Mouse (Mus musculus) stomach, embryonic 16.5 days (tissue): ENCODE measurements at regions not wholly inside any gene's neighbourhood (a gene's known extent, or its start where the extent isn't known, plus 50 kb on each side); places are given as distances from the start of the nearest gene placed in this dataset.

Experiments
- ATAC-seq: fragments of 200-750 bp; cut with Nextera tagmentation; 2 replicates; pipeline ENCODE4 v1.8.0; 2017; ENCODE audit warnings: moderate number of reproducible peaks, moderate TSS enrichment; ENCODE audit not compliant: insufficient read depth, low FRiP score
- H3K27ac ChIP-seq: fragments of 300-500 bp; sonication (generic); 2 replicates; pipeline ENCODE4 v1.5.1; 2014; ENCODE audit warnings: low read length
- H3K27me3 ChIP-seq: fragments of 300-500 bp; sonication (generic); 2 replicates; pipeline ENCODE4 v1.6.1; 2014; ENCODE audit warnings: low read length, control low read depth, mixed read lengths; ENCODE audit not compliant: control insufficient read depth, insufficient read depth
- H3K36me3 ChIP-seq: fragments of 300-500 bp; sonication (generic); 2 replicates; pipeline ENCODE4 v1.6.1; 2014; ENCODE audit warnings: low read length; ENCODE audit not compliant: control insufficient read depth, insufficient read depth
- H3K4me1 ChIP-seq: fragments of 300-500 bp; sonication (generic); 2 replicates; pipeline ENCODE4 v1.6.1; 2014; ENCODE audit warnings: low read length, control low read depth, mixed read lengths; ENCODE audit not compliant: control insufficient read depth, insufficient read depth
- H3K4me2 ChIP-seq: fragments of 300-500 bp; sonication (generic); 2 replicates; pipeline ENCODE4 v1.6.1; 2014; ENCODE audit warnings: low read depth, low read length, mixed read lengths
- H3K4me3 ChIP-seq: fragments of 300-500 bp; sonication (generic); replicated peaks from 2 replicates; pipeline ENCODE4 v1.5.1; 2014; ENCODE audit warnings: mild to moderate bottlenecking, low read length
- H3K9ac ChIP-seq: fragments of 300-500 bp; sonication (generic); 2 replicates; pipeline ENCODE4 v1.6.1; 2014; ENCODE audit warnings: low read length
- H3K9me3 ChIP-seq: fragments of 300-500 bp; sonication (generic); replicated peaks from 2 replicates; pipeline ENCODE4 v1.6.1; 2016; ENCODE audit warnings: low read length, control low read depth; ENCODE audit not compliant: control insufficient read depth
- WGBS: fragments of 180-500 bp; shearing (Covaris S2); extraction: QIAGEN DNeasy Blood & Tissue Kit; methylation state at CpG from one replicate; pipeline ENCODE4 v1.1.7; 2014; 5-methylcytosine and 5-hydroxymethylcytosine counted together

DNA sequence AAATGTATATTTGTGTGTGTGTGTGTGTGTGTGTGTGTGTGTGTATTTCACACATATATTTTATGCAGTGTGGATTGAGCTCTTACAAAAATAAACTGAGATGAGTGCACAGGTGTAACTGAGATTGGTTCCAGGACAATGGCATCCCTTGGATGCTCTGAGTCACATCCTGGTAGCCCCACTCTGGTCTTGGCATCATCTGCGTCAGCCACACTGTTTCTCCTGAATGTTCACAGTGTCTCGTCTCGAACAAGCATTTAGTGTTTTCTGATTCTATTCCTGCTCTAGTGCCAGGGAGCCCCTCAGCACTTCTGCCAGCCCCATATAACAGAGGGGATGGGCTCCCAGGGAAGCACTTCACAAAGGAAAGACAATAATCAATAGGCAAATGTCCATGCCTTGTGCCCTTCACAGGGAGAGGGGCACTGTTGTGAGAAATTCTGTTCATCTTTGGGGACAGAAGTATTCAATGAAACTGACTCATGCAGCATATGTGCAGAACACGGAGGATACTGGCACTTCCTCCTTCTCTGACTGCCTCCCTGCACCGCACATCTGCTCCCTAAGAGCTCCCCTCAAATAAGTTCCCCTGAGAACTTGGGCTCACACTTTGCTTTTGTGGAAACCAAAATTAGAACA, 536.2 kb downstream of the Pdcd6ip start:
- 84% methylated on average over 5 of the region's 5 CpGs for WGBS
- ATAC-seq = no peak
- Histone ChIP-seq H3K4me1 (no peaks in the 10 kb centered on the region), H3K9ac (no peak overlapping the region), H3K27ac (no peak overlapping the region), H3K36me3 (no peaks in the 10 kb centered on the region), H3K27me3 (no peaks in the 10 kb centered on the region), H3K9me3 (no peaks in the 10 kb centered on the region), H3K4me2 (no peak overlapping the region), H3K4me3 (no peak overlapping the region)

DNA sequence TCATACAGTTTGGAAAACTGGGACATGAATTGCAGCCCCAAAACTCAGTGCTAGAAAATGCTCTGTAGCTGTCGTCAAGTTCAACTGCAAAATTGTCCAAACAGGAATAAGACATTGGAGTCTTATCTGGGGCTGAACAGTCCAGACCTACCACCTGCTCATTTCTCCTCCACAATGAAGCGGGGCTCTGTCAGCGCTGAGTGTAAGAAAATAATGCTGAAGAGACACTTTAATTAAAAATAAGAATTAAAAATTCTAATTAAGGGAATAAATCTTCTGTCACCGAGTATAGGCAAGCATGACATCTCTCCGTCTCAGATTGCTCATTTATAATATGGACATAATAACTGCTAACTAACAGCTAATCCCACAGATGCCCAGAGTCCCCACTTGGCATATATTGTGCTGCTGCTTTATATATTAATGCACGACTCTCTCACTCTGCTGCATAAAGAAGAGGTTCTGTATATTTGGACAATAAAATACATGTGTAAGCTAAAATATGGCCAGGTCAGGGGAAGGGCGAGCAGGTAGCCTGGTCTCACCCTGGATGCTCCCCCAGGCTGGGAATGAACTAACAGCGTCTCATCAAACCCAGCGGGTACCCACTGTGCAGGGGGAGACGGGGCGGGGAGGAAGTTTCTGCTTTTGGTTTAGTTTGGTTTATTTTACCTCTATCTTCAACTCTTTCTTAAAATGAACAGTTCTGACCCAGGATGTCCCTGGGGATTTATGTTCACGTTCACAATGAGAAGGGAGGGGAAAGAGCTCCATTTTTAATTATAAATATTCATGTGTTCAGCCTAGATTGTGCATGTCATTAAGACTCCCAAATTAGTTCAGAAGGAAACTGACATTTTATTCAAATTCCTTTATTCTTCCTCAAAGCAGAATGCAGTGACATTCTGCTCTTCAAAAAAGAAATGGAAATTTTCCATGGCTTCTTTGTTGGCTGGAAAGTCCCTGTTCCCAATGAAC, 544.9 kb downstream of the Pdcd6ip start:
- no peak overlapping the region for H3K4me3 ChIP-seq
- H3K9me3 ChIP-seq = no peaks in the 10 kb centered on the region
- no peak overlapping the region for H3K9ac ChIP-seq
- no peak overlapping the region for H3K27ac ChIP-seq
- ATAC-seq = no peak
- no peak overlapping the region for H3K4me2 ChIP-seq
- H3K4me1 ChIP-seq = no peaks in the 10 kb centered on the region
- 76% methylated on average over 12 of the region's 12 CpGs for WGBS
- no peaks in the 10 kb centered on the region for H3K36me3 ChIP-seq
- no peaks in the 10 kb centered on the region for H3K27me3 ChIP-seq

DNA sequence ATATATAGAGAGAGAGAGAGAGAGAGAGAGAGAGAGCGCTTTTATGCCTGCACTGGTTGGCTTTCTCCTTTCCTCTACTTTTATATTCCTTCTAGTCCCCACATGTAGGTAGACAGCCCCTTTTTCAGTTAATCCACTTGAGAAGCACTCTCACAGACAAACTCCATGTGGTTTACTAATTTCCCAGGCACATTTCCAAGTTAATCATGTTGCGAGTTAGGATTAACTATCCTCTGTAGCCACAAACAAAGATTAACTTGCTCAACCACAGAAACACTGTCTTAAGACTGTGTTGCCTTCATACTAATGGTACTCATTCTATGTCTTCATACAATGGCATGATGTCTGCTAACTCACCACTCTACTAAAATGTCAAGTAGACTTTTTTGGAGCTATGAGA, 548.0 kb downstream of the Pdcd6ip start:
- H3K4me3 ChIP-seq = no peak overlapping the region
- no peaks in the 10 kb centered on the region for H3K36me3 ChIP-seq
- no peak overlapping the region for H3K9ac ChIP-seq
- H3K9me3 ChIP-seq = no peaks in the 10 kb centered on the region
- 92% methylated on average over 2 of the region's 2 CpGs for WGBS
- ATAC-seq = no peak
- H3K27ac ChIP-seq = no peak overlapping the region
- no peak overlapping the region for H3K4me2 ChIP-seq
- H3K4me1 ChIP-seq = no peaks in the 10 kb centered on the region
- H3K27me3 ChIP-seq = no peaks in the 10 kb centered on the region

DNA sequence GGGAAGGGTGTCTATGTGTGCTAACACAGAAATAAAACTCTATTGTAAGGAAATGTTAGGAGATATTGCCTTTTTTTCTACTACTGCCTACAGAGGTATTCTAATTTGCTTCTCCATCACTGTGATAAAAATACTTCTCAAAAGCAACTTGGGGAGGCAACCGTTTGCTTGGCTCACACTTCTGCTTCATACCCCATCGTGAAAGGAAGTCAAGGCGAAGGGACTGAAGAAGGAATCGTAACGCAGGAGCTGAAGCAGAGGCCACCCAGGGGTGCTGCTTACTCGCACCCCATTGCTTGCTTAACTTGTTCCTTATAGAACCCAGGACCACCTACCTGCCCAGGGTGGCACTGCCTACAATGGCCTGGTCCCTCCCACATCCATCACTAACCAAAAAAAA, 550.0 kb downstream of the Pdcd6ip start:
- Histone ChIP-seq H3K27ac (no peak overlapping the region), H3K9ac (no peak overlapping the region), H3K4me1 (no peaks in the 10 kb centered on the region), H3K27me3 (no peaks in the 10 kb centered on the region), H3K36me3 (no peaks in the 10 kb centered on the region), H3K4me2 (no peak overlapping the region), H3K9me3 (no peaks in the 10 kb centered on the region), H3K4me3 (no peak overlapping the region)
- ATAC-seq = no peak
- 78% methylated on average over 6 of the region's 6 CpGs for WGBS

DNA sequence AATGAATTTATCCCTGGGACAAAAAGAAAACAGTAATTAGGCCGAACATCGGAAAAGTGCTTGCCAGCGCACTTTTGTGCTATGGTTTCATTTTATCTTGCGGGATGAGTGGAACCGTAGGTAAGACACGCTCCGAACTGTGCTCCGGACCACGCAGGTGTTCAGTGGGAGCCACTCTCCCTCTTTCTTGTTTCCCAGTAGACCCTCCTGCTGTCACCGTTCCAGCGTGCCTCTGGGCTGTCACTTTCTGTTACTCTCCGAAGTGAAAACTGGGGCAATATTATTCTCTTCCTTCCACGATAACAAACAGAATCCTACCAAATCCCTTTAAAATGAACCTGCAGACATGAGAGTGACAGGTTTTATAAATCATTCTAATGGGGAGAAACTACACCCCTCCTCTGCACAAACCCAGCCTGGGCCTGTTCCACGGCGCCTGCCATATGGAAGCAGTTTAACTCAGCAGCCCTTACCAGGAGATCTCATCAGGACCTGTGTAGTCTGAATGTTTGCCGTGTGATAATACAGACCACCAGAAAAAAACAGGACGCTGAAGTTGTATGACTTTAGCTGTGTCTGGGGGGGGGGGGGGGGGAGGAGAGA, 550.5 kb downstream of the Pdcd6ip start:
- Histone ChIP-seq H3K9me3 (no peaks in the 10 kb centered on the region), H3K27ac (no peak overlapping the region), H3K4me2 (no peak overlapping the region), H3K27me3 (no peaks in the 10 kb centered on the region), H3K9ac (no peak overlapping the region), H3K4me1 (no peaks in the 10 kb centered on the region), H3K36me3 (no peaks in the 10 kb centered on the region), H3K4me3 (no peak overlapping the region)
- WGBS = 83% methylated on average over 17 of the region's 17 CpGs
- ATAC-seq = no peak

DNA sequence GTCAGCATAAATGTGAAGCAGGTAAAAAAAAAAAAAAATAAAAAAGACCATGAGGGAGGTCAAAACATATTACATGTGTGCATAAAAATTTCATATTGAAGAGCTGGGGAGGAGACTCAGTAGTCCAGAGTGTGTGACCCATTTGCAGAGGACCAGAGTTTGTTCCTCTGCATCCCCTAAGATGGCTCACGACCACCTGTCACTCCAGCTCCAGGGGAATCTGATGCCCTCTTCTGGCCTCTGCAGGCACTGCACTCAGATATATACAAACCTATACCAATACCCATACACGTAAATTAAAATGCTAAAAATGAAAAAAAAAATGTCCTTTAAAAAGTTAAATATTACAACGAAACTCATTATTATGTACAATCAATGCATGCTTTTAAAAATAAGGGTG, 551.4 kb downstream of the Pdcd6ip start:
- Histone ChIP-seq H3K36me3 (no peaks in the 10 kb centered on the region), H3K4me1 (no peaks in the 10 kb centered on the region), H3K4me2 (no peak overlapping the region), H3K9me3 (no peaks in the 10 kb centered on the region), H3K4me3 (no peak overlapping the region), H3K9ac (no peak overlapping the region), H3K27ac (no peak overlapping the region), H3K27me3 (no peaks in the 10 kb centered on the region)
- whole genome bisulfite sequencing = 60% methylated on average over 3 of the region's 3 CpGs
- no peak for ATAC-seq

DNA sequence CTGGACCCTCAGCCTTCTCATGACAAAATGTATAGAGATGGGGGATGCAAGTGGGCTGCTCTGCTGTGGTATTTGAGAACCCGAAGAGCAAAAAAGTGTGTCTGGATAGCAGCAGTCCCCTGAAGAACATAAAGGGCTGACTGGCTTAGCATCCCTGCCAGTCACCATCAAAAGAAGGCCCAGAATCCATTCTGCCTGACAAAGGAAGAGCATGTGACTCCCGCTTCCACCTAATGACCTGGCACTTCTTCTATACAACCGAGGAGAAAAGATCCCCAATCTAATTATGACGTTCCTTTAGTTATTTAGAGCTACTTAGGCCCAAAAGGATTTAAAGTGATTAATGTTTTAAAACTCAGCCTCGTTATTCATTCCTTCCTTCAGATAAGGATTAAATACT, 559.0 kb downstream of the Pdcd6ip start:
- Histone ChIP-seq H3K4me1 (no peaks in the 10 kb centered on the region), H3K36me3 (no peaks in the 10 kb centered on the region), H3K4me3 (no peak overlapping the region), H3K27ac (no peak overlapping the region), H3K9me3 (no peaks in the 10 kb centered on the region), H3K27me3 (no peaks in the 10 kb centered on the region), H3K9ac (no peak overlapping the region), H3K4me2 (no peak overlapping the region)
- no peak for ATAC-seq
- 61% methylated on average over 5 of the region's 5 CpGs for WGBS

DNA sequence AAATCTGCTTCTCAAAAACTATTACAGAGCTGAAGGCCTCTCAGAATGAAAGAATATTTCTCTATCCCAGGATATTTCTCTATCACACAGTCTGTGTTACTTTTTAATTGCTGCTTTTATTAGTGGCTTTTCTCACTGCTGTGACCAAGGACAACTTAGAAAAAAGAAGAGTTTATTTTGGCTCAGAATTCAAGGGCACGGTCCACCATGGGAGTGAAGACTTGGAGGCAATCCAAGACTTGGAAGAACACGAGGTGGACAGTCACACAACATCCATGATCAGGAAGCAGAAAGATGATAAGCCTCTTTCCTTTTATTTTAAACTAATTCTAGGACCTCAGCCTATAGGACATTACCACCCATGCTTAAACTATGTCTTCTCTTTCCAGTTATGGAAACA, 561.5 kb downstream of the Pdcd6ip start:
- Histone ChIP-seq H3K27me3 (no peaks in the 10 kb centered on the region), H3K9me3 (no peaks in the 10 kb centered on the region), H3K4me3 (no peak overlapping the region), H3K9ac (no peak overlapping the region), H3K4me2 (no peak overlapping the region), H3K36me3 (no peaks in the 10 kb centered on the region), H3K27ac (no peak overlapping the region), H3K4me1 (no peaks in the 10 kb centered on the region)
- 48% methylated on average over 2 of the region's 2 CpGs for WGBS
- no peak for ATAC-seq

DNA sequence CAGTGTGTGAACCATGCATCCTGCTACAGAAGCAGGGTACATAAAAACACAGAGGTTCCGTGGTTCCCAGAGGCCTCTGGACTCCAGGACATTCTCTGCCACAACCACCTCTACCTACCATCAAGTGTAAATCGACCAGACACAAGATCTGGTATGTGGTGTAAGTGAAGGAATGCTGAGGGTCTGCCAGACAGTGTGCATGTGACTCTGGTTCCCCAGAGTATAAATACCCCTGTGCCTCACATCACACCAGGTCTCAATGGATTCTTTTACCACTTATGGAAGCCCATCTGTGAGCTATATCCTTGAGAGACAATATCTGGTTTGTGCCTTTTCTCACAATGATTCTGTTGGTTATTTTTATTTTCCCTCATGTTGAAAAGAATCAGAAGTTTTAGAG, 563.0 kb downstream of the Pdcd6ip start:
- no peak overlapping the region for H3K9ac ChIP-seq
- no peaks in the 10 kb centered on the region for H3K9me3 ChIP-seq
- no peaks in the 10 kb centered on the region for H3K4me1 ChIP-seq
- no peak overlapping the region for H3K4me3 ChIP-seq
- H3K36me3 ChIP-seq = no peaks in the 10 kb centered on the region
- no peak overlapping the region for H3K4me2 ChIP-seq
- no peak for ATAC-seq
- 53% methylated on average over 2 of the region's 2 CpGs for WGBS
- H3K27ac ChIP-seq = no peak overlapping the region
- H3K27me3 ChIP-seq = no peaks in the 10 kb centered on the region
